Mouse (Mus musculus): Measurements from ENCODE around the gene L1td1. TPM values are rescaled to one million over a fixed set of nuclear protein-coding genes. Genes with fewer than 3 reads are reported as not detected.

The L1td1 gene
- polyA plus RNA-seq, 1 experiment = not detected

- Histone ChIP-seq H3K4me1 (replicated peaks; ENCODE audit: control insufficient read depth, insufficient read depth, low read length) (no peaks in the 10 kb centered on the region), H3K36me3 (ENCODE audit: control insufficient read depth, insufficient read depth, low read length) (no peaks in the 10 kb centered on the region), H3K27me3 (ENCODE audit: control insufficient read depth, insufficient read depth, low read length) (no peaks in the 10 kb centered on the region), H3K27ac (ENCODE audit: control insufficient read depth, insufficient read depth, low read length) (no peak overlapping the region), H3K4me3 (ENCODE audit: control insufficient read depth, insufficient read depth, low read length) (no peak overlapping the region)
- WGBS = 96% methylated on average over 10 of the region's 10 CpGs
- TF ChIP-seq CTCF (IDR thresholded peaks at IDR 0.05; ENCODE audit: borderline replicate concordance, control insufficient read depth, extremely low read depth, insufficient read depth, low read length, poor library complexity) (no peak), POLR2A (IDR thresholded peaks at IDR 0.05; ENCODE audit: control insufficient read depth, extremely low read depth, insufficient read depth, low read length, poor library complexity) (no peak)
- DNase-seq = no peak
Observed at GRCm38 (mm10) chr4:98776721-98777427, 50.3 kb downstream of the L1td1 start.

GRCm38 (mm10) chr4:98777464-98777863 is 50.9 kb downstream of the L1td1 start:
- Histone ChIP-seq H3K4me1 (replicated peaks; ENCODE audit: control insufficient read depth, insufficient read depth, low read length) (no peaks in the 10 kb centered on the region), H3K27me3 (ENCODE audit: control insufficient read depth, insufficient read depth, low read length) (no peaks in the 10 kb centered on the region), H3K36me3 (ENCODE audit: control insufficient read depth, insufficient read depth, low read length) (no peaks in the 10 kb centered on the region), H3K27ac (ENCODE audit: control insufficient read depth, insufficient read depth, low read length) (no peak overlapping the region), H3K4me3 (ENCODE audit: control insufficient read depth, insufficient read depth, low read length) (no peak overlapping the region)
- DNase-seq = no peak
- no peak for TF ChIP-seq POLR2A (IDR thresholded peaks at IDR 0.05; ENCODE audit: control insufficient read depth, extremely low read depth, insufficient read depth, low read length, poor library complexity)
- TF ChIP-seq CTCF (IDR thresholded peaks at IDR 0.05; ENCODE audit: borderline replicate concordance, control insufficient read depth, extremely low read depth, insufficient read depth, low read length, poor library complexity) = no peak
- 54% methylated on average over 6 of the region's 6 CpGs for WGBS

GRCm38 (mm10) chr4:98778219-98778618 is 51.7 kb downstream of the L1td1 start:
- H3K27me3 ChIP-seq (ENCODE audit: control insufficient read depth, insufficient read depth, low read length) = no peaks in the 10 kb centered on the region
- WGBS = 19% methylated on average over 16 of the region's 16 CpGs
- no peaks in the 10 kb centered on the region for H3K4me1 ChIP-seq (replicated peaks; ENCODE audit: control insufficient read depth, insufficient read depth, low read length)
- H3K36me3 ChIP-seq (ENCODE audit: control insufficient read depth, insufficient read depth, low read length) = no peaks in the 10 kb centered on the region
- no peak for TF ChIP-seq CTCF (IDR thresholded peaks at IDR 0.05; ENCODE audit: borderline replicate concordance, control insufficient read depth, extremely low read depth, insufficient read depth, low read length, poor library complexity)
- no peak for TF ChIP-seq POLR2A (IDR thresholded peaks at IDR 0.05; ENCODE audit: control insufficient read depth, extremely low read depth, insufficient read depth, low read length, poor library complexity)
- no peak overlapping the region for H3K27ac ChIP-seq (ENCODE audit: control insufficient read depth, insufficient read depth, low read length)
- DNase-seq = no peak
- no peak overlapping the region for H3K4me3 ChIP-seq (ENCODE audit: control insufficient read depth, insufficient read depth, low read length)

GRCm38 (mm10) chr4:98785851-98786250 is 59.3 kb downstream of the L1td1 start:
- no peak for TF ChIP-seq CTCF (IDR thresholded peaks at IDR 0.05; ENCODE audit: borderline replicate concordance, control insufficient read depth, extremely low read depth, insufficient read depth, low read length, poor library complexity)
- no peak for TF ChIP-seq POLR2A (IDR thresholded peaks at IDR 0.05; ENCODE audit: control insufficient read depth, extremely low read depth, insufficient read depth, low read length, poor library complexity)
- Histone ChIP-seq H3K4me1 (replicated peaks; ENCODE audit: control insufficient read depth, insufficient read depth, low read length) (no peaks in the 10 kb centered on the region), H3K27ac (ENCODE audit: control insufficient read depth, insufficient read depth, low read length) (no peak overlapping the region), H3K27me3 (ENCODE audit: control insufficient read depth, insufficient read depth, low read length) (no peaks in the 10 kb centered on the region), H3K4me3 (ENCODE audit: control insufficient read depth, insufficient read depth, low read length) (no peak overlapping the region), H3K36me3 (ENCODE audit: control insufficient read depth, insufficient read depth, low read length) (no peaks in the 10 kb centered on the region)
- DNase-seq = no peak
- 57% methylated on average over 8 of the region's 8 CpGs for WGBS

GRCm38 (mm10) chr4:98786281-98786680 is 59.7 kb downstream of the L1td1 start:
- no peaks in the 10 kb centered on the region for H3K27me3 ChIP-seq (ENCODE audit: control insufficient read depth, insufficient read depth, low read length)
- no peak for DNase-seq
- no peaks in the 10 kb centered on the region for H3K36me3 ChIP-seq (ENCODE audit: control insufficient read depth, insufficient read depth, low read length)
- H3K4me1 ChIP-seq (replicated peaks; ENCODE audit: control insufficient read depth, insufficient read depth, low read length) = no peaks in the 10 kb centered on the region
- H3K27ac ChIP-seq (ENCODE audit: control insufficient read depth, insufficient read depth, low read length) = no peak overlapping the region
- no peak overlapping the region for H3K4me3 ChIP-seq (ENCODE audit: control insufficient read depth, insufficient read depth, low read length)
- 53% methylated on average over 3 of the region's 3 CpGs for WGBS
- TF ChIP-seq CTCF (IDR thresholded peaks at IDR 0.05; ENCODE audit: borderline replicate concordance, control insufficient read depth, extremely low read depth, insufficient read depth, low read length, poor library complexity) = no peak

Other genes with a start within 250 kb of the L1td1 start
- gene Kank4, start 90.8 kb downstream of the L1td1 start, polyA plus RNA-seq (2012; rRNA removed) = 0.14 and 0.31 TPM in 2 replicates
- not detected in 2 replicates for gene I0C0044D17Rik, start 97.1 kb downstream of the L1td1 start, polyA plus RNA-seq (2012; rRNA removed)
- 293 and 960 TPM in 2 replicates for gene Usp1, start 197.1 kb downstream of the L1td1 start, polyA plus RNA-seq (2012; rRNA removed)